Mouse (Mus musculus): ENCODE results near the gene Oprm1. TPM values are rescaled to one million over a fixed set of nuclear protein-coding genes. Genes with fewer than 3 reads are reported as not detected.

The Oprm1 gene
- total and polyA plus RNA-seq, 2 experiments from 2014 or later = 2.4 to 12.3 TPM

GRCm38 (mm10) chr10:6890348-6891009 lies 132.2 kb downstream of the Oprm1 start:
- no peak for DNase-seq
- Histone ChIP-seq H3K9ac (no peak overlapping the region), H3K4me3 (ENCODE audit: low read depth, low read length) (no peak overlapping the region), H3K27ac (ENCODE audit: low read depth, low read length) (no peak overlapping the region), H3K27me3 (ENCODE audit: insufficient read depth, low read length) (no peaks in the 10 kb centered on the region), H3K36me3 (ENCODE audit: insufficient read depth) (no peaks in the 10 kb centered on the region), H3K4me2 (ENCODE audit: low read depth) (no peak overlapping the region), H3K9me3 (ENCODE audit: low read length) (no peaks in the 10 kb centered on the region), H3K4me1 (ENCODE audit: insufficient read depth) (no peaks in the 10 kb centered on the region)
- WGBS = 76% methylated on average over 5 of the region's 5 CpGs
- ATAC-seq = no peak
- no peak for TF ChIP-seq CTCF (IDR thresholded peaks at IDR 0.05; ENCODE audit: low read depth)

DNA sequence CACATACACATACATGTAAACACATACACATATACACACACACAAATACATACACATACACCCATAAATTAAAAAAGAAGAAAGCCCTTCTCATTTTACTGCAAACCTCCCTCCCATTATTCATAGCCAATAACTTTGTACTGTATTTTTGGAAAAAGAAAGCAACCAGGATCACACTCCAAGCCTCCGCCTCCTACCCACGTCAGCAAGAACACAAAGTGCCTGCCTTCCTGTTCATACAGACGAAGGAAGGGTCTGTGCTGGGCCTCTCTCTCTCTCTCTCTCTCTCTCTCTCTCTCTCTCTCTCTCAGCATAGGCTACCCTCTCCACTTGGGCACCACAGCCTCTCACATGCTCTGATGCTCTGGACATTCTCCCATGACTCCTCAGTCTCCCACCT lies 137.5 kb downstream of the Oprm1 start:
- Histone ChIP-seq H3K4me2 (ENCODE audit: low read depth) (no peak overlapping the region), H3K4me3 (ENCODE audit: low read depth, low read length) (no peak overlapping the region), H3K9me3 (ENCODE audit: low read length) (no peaks in the 10 kb centered on the region), H3K9ac (no peak overlapping the region), H3K4me1 (ENCODE audit: insufficient read depth) (no peaks in the 10 kb centered on the region), H3K27ac (ENCODE audit: low read depth, low read length) (no peak overlapping the region), H3K27me3 (ENCODE audit: insufficient read depth, low read length) (no peaks in the 10 kb centered on the region), H3K36me3 (ENCODE audit: insufficient read depth) (no peaks in the 10 kb centered on the region)
- no peak for TF ChIP-seq CTCF (IDR thresholded peaks at IDR 0.05; ENCODE audit: low read depth)
- DNase-seq (no peak), ATAC-seq (no peak)
- WGBS = 70% methylated on average over 3 of the region's 3 CpGs

- WGBS = 82% methylated on average over 3 of the region's 3 CpGs
Observed at GRCm38 (mm10) chr10:6896659-6897303, 138.5 kb downstream of the Oprm1 start.

DNA sequence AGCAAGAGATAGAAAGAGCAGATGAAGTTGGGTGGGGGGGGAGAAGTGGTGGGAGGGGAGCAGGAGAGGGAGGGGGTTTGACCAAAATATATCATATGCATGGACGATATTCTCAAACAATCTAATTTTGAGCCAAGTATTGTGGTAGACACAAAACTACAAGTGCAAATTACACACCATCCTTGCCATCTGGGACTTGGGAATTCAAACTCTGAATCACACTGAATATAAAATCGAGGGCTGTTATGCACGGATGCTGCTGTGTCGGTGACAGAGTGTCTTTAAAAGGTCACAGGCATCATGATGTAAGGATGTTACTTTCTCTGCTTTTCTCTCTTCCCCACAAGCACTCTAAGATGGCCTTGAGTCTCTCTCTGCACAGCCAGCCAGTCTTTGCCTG lies 141.8 kb downstream of the Oprm1 start:
- Histone ChIP-seq H3K4me3 (ENCODE audit: low read depth, low read length) (no peak overlapping the region), H3K9ac (no peak overlapping the region), H3K27me3 (ENCODE audit: insufficient read depth, low read length) (no peaks in the 10 kb centered on the region), H3K9me3 (ENCODE audit: low read length) (no peaks in the 10 kb centered on the region), H3K4me2 (ENCODE audit: low read depth) (no peak overlapping the region), H3K4me1 (ENCODE audit: insufficient read depth) (no peaks in the 10 kb centered on the region), H3K36me3 (ENCODE audit: insufficient read depth) (no peaks in the 10 kb centered on the region), H3K27ac (ENCODE audit: low read depth, low read length) (no peak overlapping the region)
- ATAC-seq (peak; percentile 86), DNase-seq (peak; percentile 34)
- WGBS = 46% methylated on average over 4 of the region's 4 CpGs
- TF ChIP-seq CTCF (IDR thresholded peaks at IDR 0.05; ENCODE audit: low read depth) = no peak

More at GRCm38 (mm10) chr10:6896659-6897303, 138.5 kb downstream of the Oprm1 start:
- DNase-seq = no peak
- Histone ChIP-seq H3K27me3 (ENCODE audit: insufficient read depth, low read length) (no peaks in the 10 kb centered on the region), H3K9ac (no peak overlapping the region), H3K4me1 (ENCODE audit: insufficient read depth) (no peaks in the 10 kb centered on the region), H3K4me2 (ENCODE audit: low read depth) (no peak overlapping the region), H3K27ac (ENCODE audit: low read depth, low read length) (no peak overlapping the region), H3K9me3 (ENCODE audit: low read length) (no peaks in the 10 kb centered on the region), H3K4me3 (ENCODE audit: low read depth, low read length) (no peak overlapping the region), H3K36me3 (ENCODE audit: insufficient read depth) (no peaks in the 10 kb centered on the region)
- no peak for ATAC-seq
- TF ChIP-seq CTCF (IDR thresholded peaks at IDR 0.05; ENCODE audit: low read depth) = no peak

- Histone ChIP-seq H3K4me2 (ENCODE audit: low read depth) (no peak overlapping the region), H3K9ac (no peak overlapping the region), H3K4me1 (ENCODE audit: insufficient read depth) (no peaks in the 10 kb centered on the region), H3K27ac (ENCODE audit: low read depth, low read length) (no peak overlapping the region), H3K9me3 (ENCODE audit: low read length) (no peaks in the 10 kb centered on the region), H3K4me3 (ENCODE audit: low read depth, low read length) (no peak overlapping the region), H3K27me3 (ENCODE audit: insufficient read depth, low read length) (no peaks in the 10 kb centered on the region), H3K36me3 (ENCODE audit: insufficient read depth) (no peaks in the 10 kb centered on the region)
- no peak for DNase-seq
- ATAC-seq = no peak
- WGBS = 90% methylated on average over 3 of the region's 3 CpGs
- no peak for TF ChIP-seq CTCF (IDR thresholded peaks at IDR 0.05; ENCODE audit: low read depth)
Observed at GRCm38 (mm10) chr10:6901819-6902393, 143.6 kb downstream of the Oprm1 start.

GRCm38 (mm10) chr10:6909763-6910162 lies 151.5 kb downstream of the Oprm1 start:
- H3K4me2 ChIP-seq (ENCODE audit: low read depth) = no peak overlapping the region
- no peaks in the 10 kb centered on the region for H3K4me1 ChIP-seq (ENCODE audit: insufficient read depth)
- H3K27ac ChIP-seq (ENCODE audit: low read depth, low read length) = no peak overlapping the region
- no peaks in the 10 kb centered on the region for H3K27me3 ChIP-seq (ENCODE audit: insufficient read depth, low read length)
- no peak overlapping the region for H3K4me3 ChIP-seq (ENCODE audit: low read depth, low read length)
- H3K36me3 ChIP-seq (ENCODE audit: insufficient read depth) = no peaks in the 10 kb centered on the region
- no peak for DNase-seq
- H3K9ac ChIP-seq = no peak overlapping the region
- no peak for ATAC-seq
- WGBS = 36% methylated on average over 2 of the region's 2 CpGs
- no peak for TF ChIP-seq CTCF (IDR thresholded peaks at IDR 0.05; ENCODE audit: low read depth)
- H3K9me3 ChIP-seq (ENCODE audit: low read length) = no peaks in the 10 kb centered on the region

GRCm38 (mm10) chr10:6915991-6916390 lies 157.7 kb downstream of the Oprm1 start:
- H3K4me2 ChIP-seq (ENCODE audit: low read depth) = 0 out of 2 replicates have a peak overlapping the region, but pooled peaks have one; percentile 9
- no peaks in the 10 kb centered on the region for H3K27me3 ChIP-seq (ENCODE audit: insufficient read depth, low read length)
- no peak for DNase-seq
- no peaks in the 10 kb centered on the region for H3K9me3 ChIP-seq (ENCODE audit: low read length)
- peak overlapping the region; percentile 66; the same call in 1 of the 2 replicates for H3K27ac ChIP-seq (ENCODE audit: low read depth, low read length)
- no peak for TF ChIP-seq CTCF (IDR thresholded peaks at IDR 0.05; ENCODE audit: low read depth)
- WGBS = 21% methylated on average over 1 of the region's 1 CpGs
- no peaks in the 10 kb centered on the region for H3K36me3 ChIP-seq (ENCODE audit: insufficient read depth)
- H3K9ac ChIP-seq = no peak overlapping the region
- peak; percentile 44; the same call in 1 of the 2 replicates for ATAC-seq
- H3K4me3 ChIP-seq (ENCODE audit: low read depth, low read length) = no peak overlapping the region
- H3K4me1 ChIP-seq (ENCODE audit: insufficient read depth) = peaks cover 8% of the 10 kb centered on the region; the same call in 1 of the 2 replicates

Data from forebrain, postnatal 0 days (tissue).